Mouse (Mus musculus) spleen, adult 2 months (tissue): ENCODE measurements around the gene Dync1i1.

ENCODE experiments used
- CTCF ChIP-seq: fragments of 200-500 bp; IDR thresholded peaks from 2 replicates; pipeline ENCODE4 v1.5.1; 2011; ENCODE audit warnings: mild to moderate bottlenecking, inconsistent platforms; ENCODE audit not compliant: insufficient read depth, insufficient read length, insufficient replicate concordance; ENCODE audit errors: extremely low read depth
- POLR2A ChIP-seq: fragments of 200-500 bp; IDR thresholded peaks from 2 replicates; pipeline ENCODE4 v1.6.1; 2011; ENCODE audit warnings: low read depth, low read length, inconsistent platforms

DNA sequence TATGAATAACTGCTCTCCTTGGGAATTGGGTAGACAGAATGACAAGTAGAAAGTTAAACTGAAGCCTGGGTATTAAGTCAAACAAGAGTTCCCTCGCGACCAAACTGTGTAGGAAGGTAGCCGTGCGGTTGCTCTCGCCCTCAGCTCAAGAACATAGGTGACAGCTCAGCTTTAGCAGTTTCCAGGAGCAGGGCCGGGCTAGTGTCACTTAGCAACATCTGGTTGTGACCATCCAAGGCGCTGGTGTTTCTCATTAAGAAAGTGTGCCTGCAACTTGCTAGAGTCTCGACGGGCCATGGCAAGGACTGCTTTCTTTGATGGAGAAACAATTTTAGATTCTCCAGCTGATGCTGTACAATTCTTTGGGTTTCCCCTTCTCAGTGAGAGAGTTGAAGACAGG, 291.5 kb downstream of the Dync1i1 start:
- TF ChIP-seq CTCF = no peak
- no peak for TF ChIP-seq POLR2A
